Mouse (Mus musculus) kidney, adult 2 months (tissue): ENCODE data around the gene Nat8f1.
"Not testable (repeated sequence)": the region's sequence is repeated elsewhere in the genome, so short reads cannot be mapped to it uniquely, and the experiment has no call there.

Experiments
- CTCF ChIP-seq: fragments of 200-500 bp; conservative IDR thresholded peaks from 2 replicates; pipeline ENCODE4 v1.5.1; 2011; ENCODE audit warnings: low read depth, mild to moderate bottlenecking, control low read depth, low read length, moderate library complexity, mixed read lengths; ENCODE audit not compliant: insufficient read depth, insufficient read length
- POLR2A ChIP-seq: fragments of 200-500 bp; IDR thresholded peaks from one replicate; pipeline ENCODE4 v1.6.1; 2011; ENCODE audit warnings: low read depth, low read length, control low read depth

- TF ChIP-seq POLR2A, CTCF: not testable (repeated sequence)
Measured at GRCm38 (mm10) chr6:85866995-85867394, 48.5 kb downstream of the Nat8f1 start.
